Mouse (Mus musculus) naive thymus-derived CD4-positive, alpha-beta T cell, adult 2 months (primary cell): Measurements from ENCODE around the gene Acsl1.

Source experiments
- DNase-seq: peaks from one replicate; pipeline ENCODE4 v3.0.0-alpha.2; 2011; ENCODE audit warnings: low read depth

Acsl1 gene

GRCm38 (mm10) chr8:46504196-46504595 is 33.4 kb downstream of the Acsl1 start:
- DNase-seq: no peak

DNA sequence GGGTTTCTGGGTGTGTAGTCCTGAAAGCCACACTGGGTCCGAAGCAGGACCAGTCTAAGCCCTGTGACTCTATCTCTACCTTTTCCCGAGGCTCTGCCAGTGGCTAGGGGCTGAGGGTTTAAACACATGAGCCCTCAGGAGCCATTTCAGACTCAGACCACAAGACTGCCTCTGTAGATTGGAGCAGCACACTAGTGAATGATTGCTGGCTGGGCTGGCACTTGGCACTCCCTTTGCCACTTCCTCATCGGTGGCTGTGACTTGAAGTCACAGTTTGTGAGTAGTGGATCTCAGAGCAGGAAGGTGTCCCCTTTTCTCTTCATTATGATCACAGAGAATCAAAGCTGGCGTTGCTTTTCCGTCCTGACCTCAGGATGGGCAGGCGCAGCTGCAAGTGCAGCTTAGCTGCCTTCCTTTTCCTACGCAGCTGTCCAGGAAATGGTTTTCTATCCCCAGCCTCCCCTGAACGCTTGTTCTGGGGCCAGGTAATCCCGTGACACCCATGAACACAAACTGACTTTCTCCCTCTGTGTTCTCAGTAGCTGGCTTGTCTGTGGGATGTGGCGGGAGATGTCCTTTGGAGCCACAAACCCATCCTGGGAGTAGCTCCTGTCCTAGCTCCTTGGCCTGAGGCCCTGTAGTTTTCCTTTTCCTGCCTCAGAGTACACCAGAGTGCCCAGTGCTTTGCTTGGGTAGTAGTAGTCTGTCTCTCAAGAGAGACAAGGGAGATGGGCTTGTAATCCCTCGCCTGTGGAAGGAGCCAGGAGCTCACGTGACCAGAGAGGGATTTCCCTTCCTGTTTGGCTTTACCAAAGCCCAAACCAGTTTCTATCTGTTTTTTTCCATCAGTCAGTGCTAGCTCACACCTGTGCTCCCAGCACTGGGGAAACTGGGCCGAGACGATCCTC is 37.9 kb downstream of the Acsl1 start:
- no peak for DNase-seq

- DNase-seq: no peak
These were observed 38.6 kb downstream of the Acsl1 start for GRCm38 (mm10) chr8:46509474-46509873.

- no peak for DNase-seq
These were observed 40.5 kb downstream of the Acsl1 start for GRCm38 (mm10) chr8:46511336-46511735.

DNA sequence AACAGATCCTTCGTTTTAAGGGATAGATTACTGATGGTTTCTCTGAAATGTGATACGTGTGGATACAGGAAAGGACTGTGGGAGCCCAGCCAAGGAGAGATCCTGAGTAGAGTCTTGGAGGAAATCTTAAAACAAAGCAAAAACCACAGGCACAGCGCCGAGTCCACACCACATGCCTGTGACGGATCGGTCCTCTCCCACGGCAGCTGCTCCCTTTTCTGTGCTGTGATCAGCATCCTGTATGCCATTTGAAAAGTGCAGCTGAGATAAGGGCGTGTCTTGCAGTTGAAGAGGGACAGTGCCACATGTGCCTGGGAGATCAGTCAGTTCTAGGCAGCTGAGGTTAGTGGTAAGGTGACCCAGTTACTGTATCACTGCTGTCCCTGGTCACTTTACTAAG is 41.7 kb downstream of the Acsl1 start:
- peak; percentile 8 for DNase-seq

GRCm38 (mm10) chr8:46514027-46514426 is 43.2 kb downstream of the Acsl1 start:
- no peak for DNase-seq

DNA sequence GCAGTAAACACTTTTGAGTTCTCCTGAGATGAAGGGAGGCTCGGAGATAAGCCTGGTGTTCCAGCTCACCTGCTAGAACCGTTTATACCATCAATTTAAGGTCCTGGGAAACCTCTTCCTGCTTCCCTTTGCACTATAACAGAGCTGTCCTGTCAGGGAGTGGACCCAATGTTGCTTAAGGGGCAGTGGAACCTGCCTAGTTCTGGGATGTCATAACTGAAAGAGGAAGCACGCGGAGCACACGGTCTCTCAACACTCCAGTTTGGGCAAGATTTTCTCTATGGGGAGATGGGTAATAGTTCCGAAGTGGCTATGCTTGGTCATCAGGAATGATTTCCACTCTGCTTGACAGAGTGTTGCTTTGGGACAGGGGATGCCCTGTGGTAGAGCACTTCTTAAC is 49.8 kb downstream of the Acsl1 start:
- DNase-seq: no peak

- DNase-seq: no peak
These were observed 55.3 kb downstream of the Acsl1 start for GRCm38 (mm10) chr8:46526098-46526497.

DNA sequence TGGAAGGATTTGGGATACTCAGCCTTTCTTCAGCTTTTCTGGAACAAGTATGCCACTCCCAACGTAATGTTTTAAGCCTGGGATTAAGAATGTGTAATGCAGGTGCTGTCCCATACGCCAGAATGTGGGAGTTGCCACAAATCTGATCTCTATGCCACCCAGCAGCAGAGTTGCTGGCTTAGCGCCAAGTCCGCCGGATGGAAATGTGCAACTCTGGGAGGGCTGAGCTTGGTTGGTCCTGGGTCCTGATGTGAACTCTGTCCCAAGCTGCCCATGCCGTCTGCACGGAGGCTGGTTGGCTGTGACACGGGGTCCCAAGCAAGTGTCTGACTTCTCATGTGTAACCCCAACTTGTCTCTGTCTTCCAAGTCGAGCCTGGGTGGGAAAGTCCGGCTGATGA is 56.0 kb downstream of the Acsl1 start:
- no peak for DNase-seq

- DNase-seq: no peak
These were observed 58.7 kb downstream of the Acsl1 start for GRCm38 (mm10) chr8:46529508-46529907.

DNA sequence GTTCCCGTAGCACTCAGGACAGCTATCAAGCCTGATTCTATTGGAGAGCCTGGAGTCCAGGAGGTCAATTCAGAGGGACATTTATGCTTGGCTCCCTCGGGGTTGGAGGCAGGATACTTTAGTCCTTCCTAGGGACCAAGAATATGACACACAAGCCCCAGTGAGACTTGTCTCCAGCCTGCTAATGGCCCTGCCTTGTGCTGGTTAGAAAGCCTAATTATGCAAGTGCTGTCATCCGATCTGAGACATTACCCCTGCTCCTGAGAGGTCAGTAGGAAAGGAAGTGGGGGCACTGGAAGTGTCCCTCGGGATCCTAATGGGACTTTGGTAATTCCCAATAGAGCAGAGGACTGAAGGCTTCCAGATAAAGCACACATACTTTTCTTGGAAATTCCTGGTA is 59.7 kb downstream of the Acsl1 start:
- DNase-seq: no peak

GRCm38 (mm10) chr8:46533926-46534325 is 63.1 kb downstream of the Acsl1 start:
- DNase-seq: no peak

DNA sequence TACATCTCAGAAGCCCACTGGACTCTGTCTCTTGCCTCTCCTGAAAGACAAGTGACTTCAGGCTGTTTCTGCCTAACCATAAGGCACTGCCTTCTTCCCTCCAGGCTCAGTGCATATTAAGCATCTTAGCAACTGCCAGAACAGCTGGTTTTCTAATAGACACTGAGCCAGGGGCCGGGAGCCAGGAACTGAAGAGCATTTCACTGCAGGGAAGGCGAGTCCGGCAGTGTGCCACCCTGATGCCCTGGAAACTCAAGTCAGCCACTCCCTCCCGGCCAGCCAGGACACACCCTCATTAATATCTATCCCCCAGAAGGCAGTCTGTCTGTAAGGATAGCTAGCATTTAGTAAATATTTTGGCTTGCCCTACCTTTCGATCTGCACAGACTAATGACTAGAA is 68.9 kb downstream of the Acsl1 start:
- no peak for DNase-seq

GRCm38 (mm10) chr8:46543191-46543590 is 72.4 kb downstream of the Acsl1 start:
- DNase-seq: peak; percentile 80

DNA sequence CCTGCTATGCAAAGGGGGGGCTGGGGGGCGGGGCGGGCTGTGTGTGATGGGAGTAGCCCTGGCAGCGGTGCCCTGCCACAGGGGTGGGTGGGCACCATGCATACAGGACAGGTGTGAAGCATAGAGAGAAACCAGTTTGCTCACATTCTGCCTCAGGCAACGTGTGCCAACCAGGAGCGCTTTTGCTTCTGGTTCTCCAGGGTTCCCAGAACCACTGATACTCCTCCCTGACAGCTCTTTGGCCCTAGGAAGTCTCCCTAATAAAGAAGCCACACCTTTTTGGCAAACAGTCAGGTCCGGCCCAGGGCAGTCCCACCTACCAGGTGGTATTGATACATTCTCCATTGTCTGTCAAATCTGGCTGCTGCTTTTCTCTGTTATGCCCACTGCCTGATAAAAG is 72.8 kb downstream of the Acsl1 start:
- no peak for DNase-seq

GRCm38 (mm10) chr8:46545854-46546253 is 75.0 kb downstream of the Acsl1 start:
- no peak for DNase-seq

- DNase-seq: no peak
These were observed 75.8 kb downstream of the Acsl1 start for GRCm38 (mm10) chr8:46546431-46547176.

DNA sequence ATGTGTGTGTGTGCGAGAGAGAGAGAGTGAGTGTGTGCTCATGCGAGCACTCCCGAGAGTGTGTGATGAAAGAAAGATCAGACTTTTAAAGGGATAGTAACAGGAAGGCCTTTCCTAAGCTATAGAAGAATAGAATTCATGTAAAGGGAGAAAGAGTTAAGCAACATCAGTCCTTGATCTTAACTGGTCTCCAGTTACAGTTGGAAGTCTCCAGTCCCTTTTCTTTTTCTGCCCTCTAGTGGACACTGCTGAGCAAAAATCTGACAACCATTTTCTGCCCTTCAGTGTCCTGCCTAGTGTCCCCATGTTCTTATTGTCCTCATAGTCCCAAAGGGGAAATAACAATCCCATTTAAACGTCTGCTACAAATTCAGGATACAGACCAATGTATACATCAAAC is 76.4 kb downstream of the Acsl1 start:
- DNase-seq: peak; percentile 67

DNA sequence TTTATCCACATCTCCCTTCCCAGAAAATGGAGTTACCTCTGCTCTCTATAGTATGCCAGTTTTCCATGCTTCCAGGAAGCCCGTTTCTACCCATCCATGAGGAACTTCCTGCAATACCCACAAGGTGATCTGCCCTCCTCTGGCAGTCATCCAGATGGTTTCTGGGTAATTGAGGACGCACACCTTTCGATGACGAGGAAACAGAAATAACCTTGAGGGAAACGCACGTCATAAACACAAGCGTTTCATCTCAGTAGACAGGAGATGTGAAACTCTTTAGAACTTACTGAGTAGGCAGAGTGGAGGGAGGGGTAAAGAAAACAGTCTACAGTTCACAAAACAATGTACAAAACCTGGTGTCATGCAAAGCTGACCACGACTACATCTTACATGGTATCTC is 79.2 kb downstream of the Acsl1 start:
- DNase-seq: peak; percentile 73

- no peak for DNase-seq
These were observed 80.2 kb downstream of the Acsl1 start for GRCm38 (mm10) chr8:46551029-46551428.

- DNase-seq: peak; percentile 99
These were observed 81.0 kb downstream of the Acsl1 start, which contains the start of gene Cenpu for GRCm38 (mm10) chr8:46551615-46552440. Gene Cenpu, plus strand, starts transcription at chr8:46552028.

DNA sequence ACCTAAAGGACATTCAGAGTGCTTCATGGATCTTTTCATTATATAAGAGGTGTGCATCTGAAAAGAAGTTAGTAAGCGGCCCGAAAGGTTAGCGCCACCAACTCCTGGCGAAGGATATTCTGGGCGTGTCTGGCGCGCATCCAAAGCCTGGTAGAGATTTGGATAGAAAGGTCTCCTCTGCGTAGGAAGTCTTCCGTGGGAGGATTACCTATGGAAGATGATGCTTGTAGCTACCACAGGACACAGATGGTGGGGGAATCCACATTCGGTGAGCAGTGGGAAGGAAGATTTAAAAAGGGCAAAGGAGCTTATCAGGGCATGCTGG is 81.6 kb downstream of the Acsl1 start:
- no peak for DNase-seq
